Mouse (Mus musculus) layer of hippocampus, adult 11-12 months (tissue): ENCODE results near the gene Larp1.
"Not testable (repeated sequence)": the region's sequence is repeated elsewhere in the genome, so short reads cannot be mapped to it uniquely, and the experiment has no call there.

Experiments used
- DNase-seq: peaks from one replicate; pipeline ENCODE4 v3.0.0; 2022; ENCODE audit warnings: low spot score

The Larp1 gene

DNA sequence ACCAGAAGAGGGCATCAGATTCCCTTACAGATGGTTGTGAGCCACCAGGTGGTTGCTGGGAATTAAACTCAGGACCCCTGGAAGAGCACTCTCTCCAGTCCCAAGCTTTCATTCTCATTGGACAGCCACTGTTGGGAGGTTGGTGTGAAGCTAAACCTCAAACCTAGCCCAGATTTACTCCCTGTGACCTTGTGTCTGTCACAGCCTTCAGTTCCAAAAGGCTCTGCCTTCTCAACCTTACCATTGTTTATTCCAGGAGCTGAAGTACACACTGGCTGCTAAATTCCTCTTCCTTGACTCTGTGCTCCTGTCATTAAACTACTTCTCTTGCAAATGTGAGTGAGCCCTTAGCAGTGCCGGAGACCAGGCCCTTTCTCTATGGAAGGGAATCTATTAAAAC is 20.1 kb downstream of the Larp1 start:
- no peak for DNase-seq

- DNase-seq: no peak
Observed at GRCm38 (mm10) chr11:58029869-58030268, 21.0 kb downstream of the Larp1 start.

- no peak for DNase-seq
Observed at GRCm38 (mm10) chr11:58031176-58031575, 22.3 kb downstream of the Larp1 start.

DNA sequence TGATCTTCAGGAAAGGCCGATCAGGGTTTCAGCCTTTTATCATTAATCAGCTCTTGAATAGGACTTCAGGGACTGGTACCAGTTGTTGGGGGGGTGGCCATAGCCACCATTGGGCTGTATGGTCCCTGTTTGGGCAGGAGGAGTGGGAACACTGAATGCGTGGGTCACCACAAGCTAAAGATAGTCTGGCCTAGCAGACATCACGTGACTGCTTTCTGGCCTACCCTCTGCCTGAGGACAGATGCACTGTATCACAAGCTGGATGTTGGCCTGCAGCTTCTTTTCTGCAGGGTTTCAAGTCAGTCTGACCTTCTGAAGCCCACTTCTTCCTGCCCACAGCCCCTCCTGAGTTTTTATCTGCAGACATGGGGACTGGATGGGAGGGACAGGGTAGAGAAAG is 24.8 kb downstream of the Larp1 start:
- peak; percentile 27 for DNase-seq

DNA sequence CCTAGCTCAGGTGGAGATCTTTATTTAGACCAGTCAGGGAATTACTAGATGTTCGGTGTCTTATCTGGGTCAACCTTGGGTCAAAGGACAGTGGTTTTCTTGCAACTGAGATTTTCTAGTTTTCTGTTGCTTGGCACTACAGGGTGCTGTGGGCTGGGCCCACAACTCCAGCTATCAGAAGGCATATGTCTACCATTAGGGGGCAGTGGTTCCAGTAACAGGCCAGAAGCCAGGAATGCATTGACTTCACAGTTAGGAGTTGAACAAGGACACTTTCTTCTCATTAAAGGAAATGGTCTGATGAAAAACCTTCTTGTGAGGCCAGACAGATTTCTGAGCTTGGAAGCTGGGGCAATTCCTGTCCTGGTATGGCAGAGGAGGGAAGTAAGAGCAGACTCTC is 30.2 kb downstream of the Larp1 start:
- DNase-seq: no peak

GRCm38 (mm10) chr11:58042861-58043431 is 34.1 kb downstream of the Larp1 start:
- DNase-seq: no peak

DNA sequence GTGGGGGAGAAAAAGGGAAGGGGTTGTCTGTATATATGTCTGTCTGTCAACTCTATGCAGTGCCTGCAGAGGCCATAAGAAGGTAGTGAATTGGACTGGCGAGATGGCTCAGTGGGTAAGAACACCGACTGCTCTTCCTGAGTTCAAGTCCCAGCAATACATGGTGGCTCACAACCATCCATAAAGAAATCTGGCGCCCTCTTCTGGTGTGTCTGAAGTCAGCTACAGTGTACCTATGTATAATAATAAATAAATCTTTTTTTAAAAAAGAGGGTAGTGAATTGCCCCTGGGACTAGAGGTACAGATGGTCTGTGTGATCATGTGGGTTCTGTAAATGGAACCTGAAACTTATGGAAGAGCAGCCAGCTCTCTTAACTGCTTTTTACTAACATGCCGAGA is 37.6 kb downstream of the Larp1 start:
- DNase-seq: no peak

GRCm38 (mm10) chr11:58057455-58057854 is 48.6 kb downstream of the Larp1 start:
- peak; percentile 61 for DNase-seq

- DNase-seq: not testable (repeated sequence)
Observed at GRCm38 (mm10) chr11:58059752-58060151, 50.9 kb downstream of the Larp1 start.

DNA sequence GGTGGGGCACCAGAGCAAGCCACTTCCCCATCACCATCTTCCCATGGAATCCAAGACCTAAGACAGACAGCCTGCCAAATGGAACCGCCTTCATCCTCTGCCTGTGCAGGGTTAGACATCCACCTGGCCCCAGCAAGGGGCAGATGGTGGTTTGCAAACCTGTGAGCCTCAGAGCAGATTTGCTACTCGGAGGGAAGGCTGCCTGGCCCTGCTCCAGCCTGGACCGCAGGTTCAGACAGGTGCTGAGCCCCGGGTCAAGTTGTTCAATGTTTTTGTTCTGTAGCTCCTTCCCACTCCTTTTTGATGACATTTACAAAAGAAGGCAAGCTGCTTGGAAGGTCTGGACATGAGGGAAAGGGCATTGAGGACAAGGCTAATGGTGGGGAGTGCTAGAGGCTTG is 52.4 kb downstream of the Larp1 start:
- not testable (repeated sequence) for DNase-seq

GRCm38 (mm10) chr11:58062586-58062985 is 53.7 kb downstream of the Larp1 start:
- no peak for DNase-seq

DNA sequence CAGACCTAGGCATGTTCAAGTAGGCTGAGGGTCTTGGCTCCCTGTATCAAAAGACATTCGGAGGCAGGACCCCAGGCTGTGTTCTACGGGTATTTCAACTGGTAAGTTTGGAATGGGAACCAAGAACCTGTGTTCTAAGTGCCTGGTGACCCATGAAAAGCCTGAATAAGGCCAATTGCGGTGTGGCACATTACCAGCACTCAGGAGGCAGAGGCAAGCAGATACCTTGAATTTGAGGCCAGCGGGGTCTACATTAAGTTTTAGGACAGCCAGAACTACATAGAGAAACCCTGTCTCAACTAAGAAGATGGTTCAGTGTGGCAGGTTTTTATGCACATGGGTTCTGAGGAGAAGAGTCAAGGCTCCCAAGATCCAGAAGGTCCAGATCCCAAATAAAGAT is 56.2 kb downstream of the Larp1 start:
- no peak for DNase-seq

DNA sequence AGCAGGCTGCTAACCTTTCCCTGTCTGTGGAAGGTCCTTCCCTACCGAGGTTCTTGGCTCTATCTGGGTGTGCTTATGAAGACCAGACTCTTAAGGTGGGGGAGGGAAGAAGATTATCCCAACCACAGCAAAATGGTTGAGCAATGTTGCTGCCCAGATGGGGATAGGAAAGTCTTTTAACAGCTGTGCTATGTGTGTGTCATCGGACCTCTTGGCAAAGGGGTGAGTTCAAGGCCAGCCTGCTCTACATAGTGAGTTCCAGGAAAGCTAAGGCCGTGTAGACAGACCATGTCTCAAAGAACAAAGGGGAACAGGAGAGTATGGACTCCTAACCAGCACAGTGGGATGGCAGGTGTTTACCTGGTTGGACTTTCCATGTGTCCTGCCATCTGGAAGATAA is 64.1 kb downstream of the Larp1 start:
- no peak for DNase-seq

DNA sequence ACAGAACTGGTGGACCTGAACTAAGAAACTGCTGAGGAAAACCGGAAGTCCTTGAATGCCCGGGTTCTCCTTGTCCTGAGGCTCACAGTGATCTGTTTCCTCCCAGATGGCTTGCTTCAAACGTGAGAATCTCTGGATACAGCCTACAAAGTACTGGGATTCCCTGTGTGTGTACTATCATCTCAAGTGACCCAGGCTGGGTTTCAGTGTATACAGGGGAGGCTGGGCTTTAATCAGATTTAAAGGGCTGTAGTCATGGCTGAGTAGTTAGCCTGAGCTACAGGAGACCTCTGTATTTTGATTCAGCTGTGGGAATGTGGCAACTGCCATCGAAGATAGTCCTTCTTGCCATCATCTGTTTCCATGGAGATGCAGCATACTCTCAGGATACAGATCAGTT is 68.4 kb downstream of the Larp1 start:
- DNase-seq: no peak

- DNase-seq: no peak
Observed at GRCm38 (mm10) chr11:58081716-58082115, 72.9 kb downstream of the Larp1 start.

DNA sequence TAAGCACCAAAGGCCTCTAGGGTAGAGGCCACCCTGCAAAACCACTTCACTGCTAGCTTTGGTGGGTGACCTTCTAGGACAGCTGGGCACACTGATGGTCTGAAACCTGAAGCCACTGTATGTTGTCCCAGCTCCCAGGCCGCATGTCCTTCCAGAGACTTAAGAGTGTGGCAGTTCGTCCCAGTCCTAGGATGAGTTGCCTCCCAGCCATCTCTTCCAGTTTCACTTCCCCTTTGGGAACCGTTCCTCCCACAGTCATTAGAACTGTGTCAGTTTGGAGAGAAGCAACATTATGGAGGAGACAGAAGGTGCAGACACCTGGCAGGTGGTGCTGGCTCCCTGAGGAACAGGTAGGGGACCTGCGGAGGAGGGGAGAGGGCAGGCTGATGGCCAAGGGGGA is 83.7 kb downstream of the Larp1 start:
- no peak for DNase-seq

DNA sequence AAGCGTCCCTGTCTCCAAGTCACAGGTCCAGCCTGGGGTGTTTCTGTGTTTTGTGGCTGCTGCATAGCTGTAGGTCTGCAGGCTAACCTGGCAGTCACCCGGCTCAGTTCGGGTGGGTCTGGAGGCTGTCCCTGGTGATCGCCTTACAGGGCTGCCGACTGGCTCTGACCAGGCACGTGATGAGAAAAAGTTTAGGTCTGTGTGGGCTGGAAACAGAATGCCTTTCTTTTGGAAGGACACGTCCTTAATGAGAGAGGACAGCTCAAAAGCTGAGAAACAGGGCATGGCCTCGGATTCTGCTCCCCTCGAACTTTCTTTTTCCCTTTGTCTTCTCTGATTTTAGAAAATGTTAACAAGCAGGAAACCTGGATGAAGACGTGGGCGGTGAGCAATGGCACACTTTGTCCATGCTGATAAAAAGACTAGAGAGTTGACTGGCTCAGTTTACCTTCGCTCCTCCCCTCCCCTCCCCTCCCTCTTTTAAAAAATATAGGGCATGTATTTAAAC is 84.2 kb downstream of the Larp1 start, which contains the start of gene Gm12248:
Gene Gm12248 (minus strand): TSS at position 114 of the 508 bp plus-strand sequence.
- no peak for DNase-seq

DNA sequence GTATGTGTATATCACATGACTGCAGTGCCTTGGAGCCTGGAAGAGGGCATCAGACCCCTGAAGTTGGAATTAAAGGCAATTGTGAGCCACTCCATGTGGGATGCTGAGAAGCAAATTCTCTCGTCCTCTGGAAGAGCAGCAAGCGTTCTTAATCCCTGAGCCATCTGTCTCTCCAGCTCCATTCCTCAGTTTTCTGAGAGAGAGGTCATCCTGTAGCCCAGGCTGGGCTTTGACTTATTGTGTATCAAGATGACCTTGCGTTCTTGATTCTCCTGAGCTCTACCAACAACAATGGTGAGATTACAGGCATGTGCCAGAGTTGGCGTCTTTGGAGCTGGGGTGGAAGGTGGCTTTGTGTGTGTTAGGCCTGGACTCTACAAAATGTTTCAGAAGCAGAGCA is 85.9 kb downstream of the Larp1 start:
- DNase-seq: no peak

DNA sequence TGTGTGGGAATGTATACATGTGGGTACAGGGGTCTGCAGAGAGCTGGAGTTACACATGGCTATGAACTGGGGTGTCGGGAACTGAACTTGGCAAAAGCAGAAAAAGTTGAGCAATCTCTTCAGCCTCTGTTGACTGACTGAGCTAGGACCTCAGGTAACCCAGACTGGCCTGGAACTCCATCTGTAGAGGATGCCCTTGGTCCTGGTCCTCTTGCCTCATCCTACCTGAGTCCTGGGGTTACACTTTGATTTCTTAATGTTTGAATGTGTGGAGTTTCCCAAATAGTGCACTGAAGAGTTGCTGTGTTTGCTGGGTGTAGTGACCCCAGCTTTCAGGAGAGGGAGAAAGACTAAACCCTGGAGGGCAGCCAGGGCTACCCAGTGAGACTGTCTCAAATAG is 86.7 kb downstream of the Larp1 start:
- DNase-seq: no peak

DNA sequence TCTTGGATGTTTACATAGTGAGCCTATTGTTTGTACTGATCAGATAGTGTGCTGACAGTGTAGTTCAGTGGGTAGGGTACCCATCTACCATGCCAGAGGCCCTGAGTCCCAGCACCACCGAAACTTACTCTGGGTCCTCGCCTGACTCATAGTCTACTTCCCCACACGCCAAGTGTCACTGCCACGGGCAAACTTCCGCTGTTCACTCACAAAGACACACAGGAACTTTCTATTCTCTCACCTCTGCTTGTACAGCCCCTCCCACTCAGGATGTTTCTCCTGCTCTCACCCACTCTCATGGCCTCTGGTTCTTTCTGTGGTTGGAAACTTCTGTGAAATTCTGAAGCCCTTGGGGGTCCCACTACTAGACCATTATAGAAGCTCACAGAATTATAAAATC is 87.3 kb downstream of the Larp1 start:
- no peak for DNase-seq

- no peak for DNase-seq
Observed at GRCm38 (mm10) chr11:58096821-58097620, 88.2 kb downstream of the Larp1 start.

- no peak for DNase-seq
Observed at GRCm38 (mm10) chr11:58097621-58098365, 88.9 kb downstream of the Larp1 start.

DNA sequence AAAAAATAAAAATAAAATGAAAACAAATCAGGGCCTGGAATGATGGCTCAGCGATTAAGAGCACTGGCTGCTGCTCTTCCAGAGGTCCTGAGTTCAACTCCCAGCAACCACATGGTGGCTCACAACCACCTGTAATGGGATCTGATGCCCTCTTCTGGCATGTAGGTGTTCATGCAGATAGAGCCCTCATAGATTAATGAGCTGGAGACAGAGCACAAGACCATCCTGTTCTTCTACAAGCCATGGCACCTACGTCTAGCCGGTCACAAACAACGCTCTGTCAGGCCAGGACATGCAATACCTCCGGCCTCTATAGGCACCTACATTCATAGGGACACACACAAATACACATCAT is 89.5 kb downstream of the Larp1 start:
- DNase-seq: not testable (repeated sequence)
